Mouse (Mus musculus) CH12F3 (cell line): ENCODE data around the gene Rnaseh2a.

Experiments used
- in situ Hi-C: fragments of 300-500 bp; cut with MboI; formaldehyde crosslinking; loops from 2 replicates; pipeline ENCODE4 v1.14.3; 2020; ENCODE audit warnings: low sequenced_read_pairs

The Rnaseh2a gene

GRCm38 (mm10) chr8:84984294-84985048 is 14.9 kb upstream of the Rnaseh2a start:
- in situ Hi-C loops = no loop called here

DNA sequence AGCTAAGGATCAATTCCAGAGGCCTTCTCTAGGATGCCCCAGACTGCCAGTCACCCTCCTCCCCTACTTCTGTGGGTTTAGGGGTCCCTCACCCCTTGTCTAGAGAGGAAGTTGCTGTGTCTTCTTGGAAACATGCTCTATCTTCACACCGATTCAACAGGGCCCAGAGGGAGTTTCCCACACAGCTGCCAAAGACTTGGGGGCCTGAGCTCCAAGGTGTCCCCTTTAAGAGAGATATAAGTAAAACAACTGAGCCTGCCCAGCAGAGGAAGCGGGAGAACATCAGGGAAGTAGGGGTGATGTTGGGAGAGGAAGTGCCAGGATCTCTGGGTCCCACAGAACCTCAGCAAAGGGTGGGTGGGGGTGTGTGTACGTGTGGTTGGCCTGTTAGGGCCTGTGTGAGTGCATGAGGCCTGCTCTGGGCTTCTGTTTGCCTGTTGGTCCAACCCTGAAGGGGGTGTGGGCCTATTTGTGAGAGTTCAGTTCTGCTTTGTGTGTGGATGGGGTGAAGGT is 13.0 kb upstream of the Rnaseh2a start:
- in situ Hi-C loops = no loop called here

DNA sequence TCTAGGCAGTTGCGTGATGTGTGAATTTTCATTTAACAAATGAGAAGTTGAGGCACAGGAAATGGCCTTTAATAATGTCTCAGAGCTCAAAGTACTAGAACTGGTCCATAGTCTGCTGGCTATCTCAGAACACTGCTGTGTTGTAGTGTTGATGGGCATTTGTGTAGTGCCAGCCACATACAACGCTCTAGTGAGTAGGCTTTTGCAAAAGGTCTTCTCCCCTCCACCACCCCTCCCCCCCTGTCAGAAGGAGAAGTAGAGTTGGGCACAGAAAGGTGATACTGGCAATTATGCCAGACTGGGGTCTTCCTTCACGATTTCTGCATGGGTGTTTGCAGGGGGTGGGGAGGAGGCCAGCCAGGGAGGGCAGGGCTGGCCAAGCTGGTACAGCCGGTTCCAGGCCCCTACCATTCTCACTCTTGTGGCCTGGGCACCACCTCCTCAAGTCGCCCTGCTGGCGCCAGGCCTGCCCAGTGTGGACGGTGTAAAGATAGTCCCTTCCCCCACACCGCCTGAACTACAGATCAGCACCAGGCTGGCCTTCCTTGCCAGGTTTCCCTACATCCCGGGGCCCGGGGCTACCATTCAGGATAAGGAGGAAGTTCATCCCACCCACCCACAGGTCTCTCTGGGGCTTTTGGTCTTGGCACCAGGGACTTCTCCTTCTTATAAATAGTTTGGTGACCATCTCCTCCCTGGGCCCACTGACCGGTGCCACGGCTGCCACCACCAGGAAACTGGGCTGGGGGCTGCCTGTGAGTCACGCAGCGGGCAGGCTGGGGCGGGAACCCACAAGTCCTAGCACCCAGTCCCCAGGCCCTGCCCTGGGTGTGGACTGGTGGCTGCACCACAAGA is 12.3 kb upstream of the Rnaseh2a start:
- in situ Hi-C loops = no loop called here

DNA sequence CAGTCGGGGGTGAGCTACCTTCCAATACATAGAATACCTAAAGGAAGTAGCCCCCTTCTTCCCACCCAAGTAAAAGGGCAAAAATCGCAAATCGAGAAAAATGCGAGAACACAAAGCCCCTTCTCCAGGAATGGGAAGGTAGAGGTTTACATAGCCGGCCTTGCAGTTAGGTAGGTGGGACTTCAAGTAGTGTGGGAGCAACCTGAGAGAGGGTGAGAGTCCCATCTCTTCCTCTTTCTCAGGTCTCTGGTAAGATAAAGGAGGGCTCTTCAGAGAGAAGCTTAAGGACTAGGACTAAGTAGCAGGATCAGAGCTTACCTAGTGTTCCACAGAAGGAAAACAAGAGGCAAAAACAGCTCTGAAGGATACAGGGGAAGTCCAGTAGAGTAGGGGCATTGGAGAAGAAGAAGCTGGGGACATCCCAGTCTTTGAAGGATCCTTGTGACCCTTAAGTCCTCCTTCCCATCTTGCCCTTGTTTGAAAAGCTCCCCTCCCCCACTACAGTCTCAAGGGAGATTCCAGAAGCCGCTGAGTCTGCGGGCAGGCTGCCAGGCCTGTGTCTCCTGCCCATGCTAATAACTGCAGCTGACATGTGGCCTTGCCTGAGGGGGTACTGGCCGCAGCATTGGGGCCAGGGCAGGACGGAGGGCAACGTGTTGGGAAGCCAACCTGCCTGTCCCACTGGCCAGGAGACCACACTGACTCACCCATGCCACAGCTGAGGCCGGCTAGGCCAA is 11.2 kb upstream of the Rnaseh2a start:
- in situ Hi-C loops = no loop called here

- in situ Hi-C loops = no loop called here
These were observed 10.2 kb upstream of the Rnaseh2a start for GRCm38 (mm10) chr8:84979599-84980421.

DNA sequence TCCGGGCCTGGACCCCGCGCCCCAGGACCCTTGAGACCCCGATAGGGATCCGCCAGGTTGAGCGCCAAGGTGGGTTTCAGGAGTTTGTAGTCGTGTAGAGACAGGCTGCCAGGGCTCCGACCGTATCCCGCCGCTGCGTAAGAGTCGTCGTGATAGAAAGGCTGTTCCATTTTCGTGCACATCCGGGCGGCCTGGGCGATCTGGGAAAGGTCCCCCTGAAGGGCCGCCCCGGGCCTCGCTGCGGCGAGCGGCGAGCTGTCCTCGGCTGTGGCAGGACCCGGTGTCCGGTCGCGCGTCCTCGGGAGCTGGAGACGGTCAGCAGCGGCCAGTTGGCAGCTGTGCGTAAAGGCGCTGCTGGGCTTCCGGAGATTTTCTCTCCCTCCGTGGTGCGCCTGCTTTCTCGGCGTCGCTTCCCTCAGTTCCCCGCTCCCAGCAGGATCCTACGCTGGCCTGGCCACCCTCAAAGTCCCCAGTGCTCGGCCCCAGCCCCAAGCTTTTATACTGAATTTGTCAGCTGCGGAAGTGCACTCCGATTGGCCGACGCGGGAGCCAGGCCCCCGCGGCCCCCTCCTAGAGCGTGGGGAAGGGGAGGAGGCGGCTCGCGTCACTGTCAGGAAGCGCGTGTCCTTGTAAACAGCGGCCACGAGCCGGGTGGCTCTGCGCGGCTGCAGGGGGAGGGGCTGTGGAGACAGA is 8.8 kb upstream of the Rnaseh2a start, which contains the start of gene Junb:
Junb (minus strand) TSS at position 471 of the 693 bp plus-strand sequence.
- in situ Hi-C loops = no loop called here

DNA sequence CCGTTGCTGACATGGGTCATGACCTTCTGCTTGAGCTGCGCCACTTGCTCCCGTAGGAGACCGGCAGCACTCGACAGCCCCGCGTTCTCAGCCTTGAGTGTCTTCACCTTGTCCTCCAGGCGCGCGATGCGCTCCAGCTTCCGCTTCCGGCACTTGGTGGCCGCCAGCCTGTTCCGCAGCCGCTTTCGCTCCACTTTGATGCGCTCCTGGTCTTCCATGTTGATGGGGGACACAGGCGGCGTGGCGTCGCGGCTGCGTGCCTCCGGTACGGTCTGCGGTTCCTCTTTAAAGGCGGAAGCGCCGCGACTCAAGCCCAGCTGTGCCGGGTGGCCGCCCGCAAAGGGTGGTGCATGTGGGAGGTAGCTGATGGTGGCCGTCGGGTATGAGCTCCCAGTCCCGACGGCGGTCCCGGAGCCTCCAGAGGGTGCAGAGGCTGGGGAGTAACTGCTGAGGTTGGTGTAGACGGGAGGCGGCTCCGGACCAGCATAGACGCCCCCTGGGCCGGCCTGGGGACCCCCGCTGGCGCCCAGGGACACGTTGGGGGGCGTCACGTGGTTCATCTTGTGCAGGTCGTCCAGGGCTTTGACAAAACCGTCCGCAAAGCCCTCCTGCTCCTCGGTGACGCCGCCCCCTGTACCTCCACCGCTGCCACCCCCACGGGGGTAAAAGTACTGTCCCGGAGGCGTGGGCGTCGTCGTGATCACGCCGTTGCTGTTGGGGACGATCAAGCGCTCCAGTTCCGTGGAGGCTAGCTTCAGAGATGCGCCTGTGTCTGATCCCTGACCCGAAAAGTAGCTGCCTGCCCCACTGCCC is 8.1 kb upstream of the Rnaseh2a start:
- in situ Hi-C loops = no loop called here

- in situ Hi-C loops = no loop called here
These were observed 7.3 kb upstream of the Rnaseh2a start for GRCm38 (mm10) chr8:84976763-84977434.

GRCm38 (mm10) chr8:84976031-84976762 is 6.6 kb upstream of the Rnaseh2a start:
- in situ Hi-C loops = no loop called here

DNA sequence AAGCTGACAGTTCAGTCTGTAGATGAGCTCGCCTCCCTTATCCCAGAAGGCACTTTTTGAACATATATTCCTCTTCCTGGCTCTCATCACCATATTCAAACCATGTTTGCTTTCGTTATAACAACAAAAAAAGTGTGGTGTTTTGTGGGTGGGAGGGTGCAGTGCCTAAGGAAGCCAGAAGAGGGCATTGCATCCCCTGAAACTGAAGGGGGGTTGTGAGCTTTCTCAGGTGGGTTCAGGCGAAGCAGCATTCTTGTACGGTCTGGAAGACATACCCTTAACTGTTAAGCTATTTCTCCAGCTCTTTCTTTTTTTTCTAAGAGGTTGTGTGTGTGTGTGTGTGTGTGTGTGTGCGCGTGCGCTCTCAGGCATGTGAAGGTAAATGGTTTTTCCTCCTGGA is 5.9 kb upstream of the Rnaseh2a start:
- in situ Hi-C loops = no loop called here

- in situ Hi-C loops = no loop called here
These were observed 5.1 kb upstream of the Rnaseh2a start for GRCm38 (mm10) chr8:84974543-84975142.

DNA sequence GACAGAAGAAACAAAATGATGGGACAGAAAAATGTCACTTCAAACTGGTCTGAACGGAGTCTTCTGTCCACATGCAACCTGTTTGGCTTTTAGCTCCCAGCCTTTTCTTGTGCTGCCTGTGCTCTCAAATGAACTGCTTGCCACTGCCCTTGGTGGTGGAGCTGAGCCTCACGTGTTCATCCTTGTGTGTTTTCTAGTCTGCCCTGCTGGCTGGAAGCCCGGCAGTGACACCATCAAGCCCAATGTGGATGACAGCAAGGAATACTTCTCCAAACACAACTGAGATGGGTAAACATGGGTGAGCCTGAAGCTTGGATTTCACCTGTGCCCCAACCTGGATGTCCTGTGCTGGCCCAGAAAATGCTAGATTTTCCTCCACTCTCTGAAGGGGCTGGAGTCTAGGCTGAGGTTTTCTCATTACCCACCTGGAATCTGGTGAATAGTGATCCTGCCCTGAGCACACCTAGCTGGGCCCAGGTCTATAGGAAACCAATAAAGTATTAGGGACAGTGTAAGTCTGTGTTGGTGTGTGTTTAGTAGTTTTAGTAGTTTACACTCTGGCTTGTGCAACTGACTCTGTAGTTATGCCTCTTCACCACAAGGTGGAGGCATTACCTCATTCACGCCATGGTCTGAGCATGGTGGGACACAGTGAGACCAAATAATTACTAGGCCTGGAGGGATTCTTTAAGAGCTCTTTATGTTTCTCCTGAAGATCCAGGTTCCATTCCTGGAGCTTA is 4.4 kb upstream of the Rnaseh2a start:
- in situ Hi-C loops = no loop called here

GRCm38 (mm10) chr8:84973079-84973478 is 3.5 kb upstream of the Rnaseh2a start:
- in situ Hi-C loops = no loop called here

- in situ Hi-C loops = no loop called here
These were observed 1.3 kb upstream of the Rnaseh2a start for GRCm38 (mm10) chr8:84970913-84971312.

- in situ Hi-C loops = no loop called here
These were observed 696 bp upstream of the Rnaseh2a start for GRCm38 (mm10) chr8:84970135-84970790.

- in situ Hi-C loops = no loop called here
These were observed 917 bp downstream of the Rnaseh2a start for GRCm38 (mm10) chr8:84968650-84969049.
